Mouse (Mus musculus): ENCODE data around the gene Gm813.

GRCm38 (mm10) chr16:58616878-58617277 is at the start of gene Gm813:
- TF ChIP-seq CTCF (IDR thresholded peaks at IDR 0.05; ENCODE audit: low read depth), result no peak
- no peak for TF ChIP-seq EP300 (optimal IDR thresholded peaks at IDR 0.05)
